Mouse (Mus musculus): ENCODE results near the gene Wif1.

Gene Wif1

GRCm38 (mm10) chr10:121070742-121071141, 37.0 kb downstream of the Wif1 start:
- DNase-seq (ENCODE audit: low spot score), result no peak

GRCm38 (mm10) chr10:121080500-121080899, 46.7 kb downstream of the Wif1 start:
- no peak for DNase-seq (ENCODE audit: low spot score)

DNA sequence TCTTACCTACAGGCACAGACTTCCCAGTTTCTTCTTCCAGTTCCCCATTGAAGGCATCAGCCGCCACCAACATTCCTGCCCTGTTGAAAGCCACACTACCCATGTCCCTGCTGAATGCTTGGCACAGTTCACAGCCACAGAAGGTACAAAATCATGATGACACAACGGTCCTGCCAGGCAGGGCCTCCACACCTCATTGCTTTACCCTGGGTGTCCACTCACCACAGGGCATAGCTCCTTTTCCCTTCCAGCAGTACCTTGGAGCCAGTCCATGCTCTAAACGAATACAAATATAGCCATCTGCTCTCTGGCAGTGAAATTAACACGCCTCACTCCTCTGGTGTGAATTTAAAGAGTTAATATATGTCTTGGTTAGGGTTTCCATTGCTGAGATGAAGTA, 49.1 kb downstream of the Wif1 start:
- no peak for DNase-seq (ENCODE audit: low spot score)

DNA sequence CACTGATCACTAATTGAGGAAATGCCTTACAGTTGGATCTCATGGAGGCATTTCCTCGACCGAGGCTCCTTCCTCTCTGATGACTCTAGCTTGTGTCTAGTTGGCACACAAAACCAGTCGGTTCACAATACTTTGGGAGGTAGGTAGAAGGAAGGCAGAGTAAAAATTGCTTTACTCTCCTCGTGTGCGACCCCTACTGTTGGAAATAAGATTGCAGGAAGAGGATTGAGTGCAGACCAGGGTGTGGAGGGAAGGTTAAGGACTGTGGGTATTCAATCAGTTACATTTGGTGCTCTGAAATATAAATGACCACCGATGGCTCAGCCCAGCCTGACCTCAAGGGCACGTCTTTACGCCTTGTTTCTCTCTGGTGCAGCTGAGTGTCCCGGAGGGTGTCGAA, 49.8 kb downstream of the Wif1 start:
- no peak for DNase-seq (ENCODE audit: low spot score)

DNA sequence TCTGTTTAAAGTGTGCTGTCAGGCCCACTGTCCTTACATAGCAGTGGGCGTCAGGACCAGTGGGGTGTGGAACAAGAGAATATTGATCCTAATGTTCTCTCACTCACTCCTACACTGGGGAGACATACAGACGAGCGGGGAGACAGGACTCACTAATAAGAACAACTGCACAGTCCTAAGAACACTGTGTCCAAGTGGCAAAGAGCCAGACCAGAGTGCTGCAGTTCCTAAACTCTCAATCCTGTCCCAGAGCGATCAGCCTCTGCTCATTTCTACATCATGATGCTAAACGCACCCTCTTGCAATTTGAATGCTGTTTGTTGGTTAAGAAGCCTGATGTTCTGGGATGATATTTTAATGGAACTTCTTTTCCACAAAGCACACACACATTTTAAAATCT, 54.9 kb downstream of the Wif1 start:
- DNase-seq (ENCODE audit: low spot score), result no peak

DNA sequence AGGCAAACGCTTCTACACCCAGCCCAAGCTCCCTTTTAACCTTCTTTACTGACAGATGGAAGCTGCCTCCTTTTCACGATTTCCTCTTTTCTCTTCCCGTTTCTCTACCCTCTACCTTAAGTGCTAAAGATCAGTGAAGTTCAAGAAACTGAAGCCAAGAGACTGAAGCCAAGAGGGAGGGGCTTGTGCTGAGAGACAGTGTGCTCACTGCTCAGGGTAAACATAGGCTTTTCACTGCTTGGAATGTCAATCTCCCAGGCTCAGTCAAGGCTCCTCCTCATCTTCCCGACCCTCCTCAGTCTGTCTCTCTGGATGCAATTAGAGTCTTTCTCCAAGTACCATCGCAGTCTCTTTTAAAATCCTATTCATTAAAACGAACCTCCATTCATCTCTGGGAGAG, 55.6 kb downstream of the Wif1 start:
- no peak for DNase-seq (ENCODE audit: low spot score)

DNA sequence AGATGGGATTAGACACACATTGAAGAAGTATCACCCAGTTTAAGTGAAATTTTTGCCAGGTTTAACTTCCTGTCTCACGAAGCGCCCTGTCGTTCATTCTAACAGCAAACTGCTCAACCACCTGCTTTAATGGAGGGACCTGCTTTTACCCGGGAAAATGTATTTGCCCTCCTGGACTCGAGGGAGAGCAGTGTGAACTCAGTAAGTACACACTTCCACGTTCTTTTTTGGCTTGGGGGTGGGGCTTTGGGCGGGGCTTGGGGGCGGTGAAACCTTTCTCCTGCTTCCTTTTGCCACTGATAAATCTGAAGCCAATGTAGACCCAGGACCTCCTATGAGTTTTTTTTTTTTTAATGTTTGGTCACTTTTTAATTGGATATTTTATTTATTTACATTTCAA, 56.2 kb downstream of the Wif1 start:
- DNase-seq (ENCODE audit: low spot score), result no peak

DNA sequence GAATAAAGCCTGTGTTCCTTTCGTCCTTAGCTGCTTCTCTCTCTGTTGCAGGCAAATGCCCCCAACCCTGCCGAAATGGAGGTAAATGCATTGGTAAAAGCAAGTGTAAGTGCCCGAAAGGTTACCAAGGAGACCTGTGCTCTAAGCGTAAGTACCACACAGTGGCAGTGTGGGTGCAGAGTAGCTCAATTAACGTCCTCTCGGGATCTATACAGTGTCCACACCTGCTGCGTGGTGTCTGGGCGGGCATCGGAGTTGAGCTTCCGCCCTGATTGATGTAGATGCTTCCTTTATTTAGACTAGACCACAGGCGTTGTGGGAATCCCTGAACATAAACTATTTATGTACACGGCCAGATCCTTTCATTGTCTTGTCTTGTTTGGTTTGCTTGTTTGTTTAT, 62.2 kb downstream of the Wif1 start:
- DNase-seq (ENCODE audit: low spot score), result no peak

- no peak for DNase-seq (ENCODE audit: low spot score)
Measured at GRCm38 (mm10) chr10:121098263-121098662, 64.5 kb downstream of the Wif1 start.

DNA sequence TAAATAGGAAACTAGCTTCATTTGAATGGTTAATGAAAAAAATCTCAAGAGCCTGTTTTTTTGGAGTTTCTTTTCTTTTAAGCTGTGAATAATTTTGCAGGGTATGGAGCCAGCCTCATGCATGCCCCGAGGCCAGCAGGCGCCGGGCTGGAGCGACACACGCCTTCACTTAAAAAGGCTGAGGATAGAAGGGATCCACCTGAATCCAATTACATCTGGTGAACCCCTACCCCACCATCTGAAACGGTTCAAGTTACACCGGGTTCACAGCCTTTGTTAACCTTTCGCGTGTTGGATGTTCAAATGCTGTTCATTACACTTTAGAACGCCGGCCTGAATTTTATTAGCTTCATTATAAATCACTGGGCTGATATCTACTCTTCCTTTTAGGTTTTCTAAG, 65.9 kb downstream of the Wif1 start:
- DNase-seq (ENCODE audit: low spot score), result no peak

GRCm38 (mm10) chr10:121116115-121116514, 82.4 kb downstream of the Wif1 start:
- no peak for DNase-seq (ENCODE audit: low spot score)

- no peak for DNase-seq (ENCODE audit: low spot score)
Measured at GRCm38 (mm10) chr10:121116636-121117035, 82.9 kb downstream of the Wif1 start.

DNA sequence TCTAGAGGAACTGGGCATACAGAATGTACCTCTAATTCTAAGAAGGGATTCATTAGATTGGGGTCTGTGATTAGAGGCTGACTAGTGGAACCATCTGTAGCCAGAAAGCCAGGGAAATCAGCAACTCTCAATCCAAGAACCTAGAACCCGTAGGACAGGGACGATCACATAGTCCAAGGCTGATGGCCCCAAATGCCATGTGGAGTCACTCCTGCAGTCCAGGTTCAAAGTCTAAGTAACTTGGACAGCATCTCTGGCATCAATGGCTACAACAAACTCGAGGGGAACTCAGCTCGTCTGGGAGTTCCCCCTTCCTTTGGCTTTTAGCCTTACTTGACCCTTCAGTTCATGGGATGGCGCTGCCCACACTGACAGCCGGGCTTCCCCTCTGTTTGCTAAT, 87.0 kb downstream of the Wif1 start:
- no peak for DNase-seq (ENCODE audit: low spot score)

GRCm38 (mm10) chr10:121124481-121124880, 90.7 kb downstream of the Wif1 start:
- DNase-seq (ENCODE audit: low spot score), result peak; percentile 6

DNA sequence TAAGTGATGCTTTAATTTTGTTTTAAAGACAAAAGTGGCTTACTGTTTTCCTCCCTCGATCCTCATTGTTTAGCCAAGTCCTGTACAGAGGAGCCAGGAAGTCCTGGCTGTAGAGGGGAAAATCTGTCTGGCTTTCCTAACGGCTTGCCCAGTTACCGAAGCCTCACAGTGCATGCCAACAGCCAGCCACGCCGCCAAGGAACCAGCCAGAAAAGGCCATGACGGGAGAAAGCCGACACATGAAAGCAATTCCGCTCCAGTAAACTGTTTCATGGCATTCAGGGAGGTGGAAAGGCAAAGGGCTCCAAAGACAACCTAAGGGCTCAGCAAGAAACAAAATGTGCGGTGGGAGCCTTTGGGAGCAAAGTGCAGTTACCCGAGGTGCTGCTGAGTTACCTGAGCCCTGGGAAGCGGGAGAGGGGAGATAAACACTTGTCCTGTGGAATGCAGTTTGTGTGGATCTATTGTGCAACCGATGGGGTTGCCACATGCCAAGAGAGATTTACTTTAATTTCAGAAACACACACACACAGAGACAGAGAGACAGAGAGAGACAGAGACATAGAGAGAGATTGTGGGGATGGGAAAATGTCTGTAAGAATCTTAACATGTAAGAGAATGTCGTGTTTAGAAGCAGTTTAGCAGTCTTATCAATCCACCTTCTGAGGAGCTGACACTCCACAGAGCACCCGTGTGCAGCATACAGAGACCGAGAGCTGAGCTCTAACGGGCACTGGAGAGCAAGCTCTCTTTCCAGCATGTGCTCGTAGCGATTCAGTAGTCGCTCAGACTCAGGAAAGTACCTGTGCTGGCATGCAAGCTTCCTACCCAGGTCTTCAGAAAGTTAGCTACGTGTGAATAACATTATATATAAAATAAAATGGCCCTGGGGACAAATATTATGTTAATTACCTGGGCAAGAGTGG, 95.5 kb downstream of the Wif1 start:
- DNase-seq (ENCODE audit: low spot score), result no peak
